Mouse (Mus musculus) 3T3-L1 (cell line): Measurements from ENCODE around the gene Foxe1.
A peak's percentile ranks its signal among the peaks of the same experiment; 100 is the strongest.

Experiments used
- DNase-seq: peaks from one replicate; pipeline ENCODE4 v3.0.0-alpha.2; 2015; ENCODE audit warnings: low read depth, low spot score

Foxe1 gene

GRCm38 (mm10) chr4:46343596-46344260 is at the start of gene Foxe1:
Gene Foxe1, plus strand, starts transcription at chr4:46343609.
- DNase-seq = no peak

GRCm38 (mm10) chr4:46304071-46304470 is 39.3 kb upstream of the Foxe1 start:
- DNase-seq = peak; percentile 90

DNA sequence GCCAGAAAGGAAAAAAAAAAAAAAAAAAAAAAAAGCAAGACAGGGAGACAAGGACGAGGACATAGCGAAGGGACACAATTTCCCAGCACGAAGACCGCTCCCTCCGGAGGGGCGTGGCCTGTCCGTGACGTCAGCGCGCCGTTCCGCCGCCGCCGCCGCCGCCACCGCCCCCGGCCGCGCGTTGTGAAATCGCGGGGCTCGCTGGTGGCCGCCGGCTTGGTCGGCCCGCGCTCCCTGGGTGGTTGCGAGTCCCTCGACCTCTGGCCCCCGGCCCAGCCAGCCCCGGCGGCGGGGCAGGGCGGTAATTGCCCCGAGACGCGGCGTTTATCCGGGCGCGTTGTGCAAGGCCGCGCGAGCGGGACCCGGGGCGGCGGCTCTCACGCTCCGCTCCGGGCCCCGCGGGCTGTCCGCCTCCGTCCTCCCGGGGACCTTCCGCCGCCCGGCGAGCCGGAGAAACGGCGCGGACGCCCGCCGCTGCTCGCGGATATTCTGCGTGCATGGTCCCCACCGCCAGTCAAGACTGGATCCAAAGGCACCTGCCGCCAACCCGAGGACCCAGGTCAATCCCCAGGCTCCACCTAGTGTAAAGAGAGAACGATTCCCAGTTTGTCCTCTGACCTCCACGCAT is 38.5 kb upstream of the Foxe1 start:
- DNase-seq = peak; percentile 62

- no peak for DNase-seq
Observed at GRCm38 (mm10) chr4:46305436-46305835, 38.0 kb upstream of the Foxe1 start.

- DNase-seq = peak; percentile 38
Observed at GRCm38 (mm10) chr4:46307341-46307740, 36.1 kb upstream of the Foxe1 start.

DNA sequence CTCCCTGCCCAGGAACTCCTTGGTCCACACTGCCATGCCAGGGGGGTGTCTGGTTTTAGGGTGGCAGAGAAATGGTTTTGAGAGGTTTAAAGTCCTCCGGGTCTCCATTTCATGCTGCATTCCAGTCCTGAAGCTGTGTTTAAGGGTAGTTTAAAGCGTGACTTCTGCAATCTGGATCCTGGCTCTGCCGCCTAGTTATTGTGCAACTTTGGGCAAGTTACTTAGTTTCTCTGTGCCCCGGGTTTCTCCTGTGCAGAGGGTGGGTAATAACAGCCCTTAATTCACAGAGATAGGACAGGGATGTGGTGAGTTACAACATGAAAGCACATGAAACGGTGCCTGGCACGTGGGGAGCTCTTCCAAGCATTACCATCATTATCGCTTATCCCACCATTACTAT is 35.5 kb upstream of the Foxe1 start:
- DNase-seq = no peak

DNA sequence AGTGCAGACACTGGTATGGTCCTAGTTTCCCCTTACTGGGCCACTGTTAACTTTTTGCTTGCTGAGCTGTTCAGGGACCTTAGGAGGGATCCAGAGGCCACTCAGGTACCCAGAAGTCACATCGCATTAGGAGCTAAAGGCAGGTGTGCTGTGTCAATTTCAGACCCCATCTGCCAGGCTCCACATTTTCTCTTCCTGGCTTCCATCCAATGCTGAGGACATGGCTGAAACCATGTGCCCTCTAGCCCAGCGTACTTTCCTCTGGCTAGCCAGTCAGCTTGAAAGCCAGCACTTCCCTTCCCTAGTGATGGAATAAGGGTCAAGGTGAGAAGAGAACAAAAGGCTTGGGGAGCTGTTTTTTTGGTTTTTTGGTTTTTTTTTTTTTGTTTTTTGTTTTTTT is 31.8 kb upstream of the Foxe1 start:
- DNase-seq = no peak

- no peak for DNase-seq
Observed at GRCm38 (mm10) chr4:46321730-46322389, 21.5 kb upstream of the Foxe1 start.

- DNase-seq = no peak
Observed at GRCm38 (mm10) chr4:46322715-46323114, 20.7 kb upstream of the Foxe1 start.

DNA sequence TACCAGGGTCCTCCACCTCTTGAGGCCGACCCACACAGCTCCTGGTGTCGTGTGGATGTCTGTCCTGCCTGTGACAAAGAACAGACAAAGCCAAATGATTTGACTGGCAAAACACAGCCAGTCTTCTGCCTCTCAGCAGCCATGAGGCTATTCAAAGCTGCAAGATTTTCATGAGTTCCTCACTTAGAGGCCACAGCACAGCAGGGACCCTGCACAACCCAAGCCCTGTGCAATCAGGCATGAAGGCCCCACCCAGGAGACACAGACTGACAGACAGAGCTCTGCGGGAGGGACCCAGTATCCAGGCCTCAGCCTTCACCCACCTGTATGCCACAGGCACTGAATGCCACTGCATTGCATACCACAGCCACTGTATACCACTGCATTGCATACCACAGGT is 14.5 kb upstream of the Foxe1 start:
- no peak for DNase-seq

GRCm38 (mm10) chr4:46335846-46336245 is 7.6 kb upstream of the Foxe1 start:
- DNase-seq = peak; percentile 20

DNA sequence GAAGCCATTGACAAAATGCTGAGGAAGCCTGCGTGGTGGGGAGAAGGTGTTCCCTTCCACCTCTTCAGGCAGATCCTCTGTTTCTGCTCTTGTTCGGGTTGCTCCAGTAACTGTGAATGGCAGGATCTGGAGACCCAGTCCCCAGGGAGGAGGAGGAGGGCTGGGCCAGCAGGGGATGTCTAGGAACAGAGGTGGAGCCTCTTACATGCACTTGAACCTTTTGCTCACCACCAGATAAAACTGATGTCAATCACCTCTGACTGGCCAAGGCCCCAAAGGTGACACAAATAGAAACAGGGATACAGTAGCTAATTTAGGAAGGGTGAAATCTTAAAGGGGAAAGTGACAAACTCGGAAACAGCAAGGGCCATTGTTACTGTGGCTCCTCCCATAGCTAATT is 5.4 kb upstream of the Foxe1 start:
- DNase-seq = no peak

DNA sequence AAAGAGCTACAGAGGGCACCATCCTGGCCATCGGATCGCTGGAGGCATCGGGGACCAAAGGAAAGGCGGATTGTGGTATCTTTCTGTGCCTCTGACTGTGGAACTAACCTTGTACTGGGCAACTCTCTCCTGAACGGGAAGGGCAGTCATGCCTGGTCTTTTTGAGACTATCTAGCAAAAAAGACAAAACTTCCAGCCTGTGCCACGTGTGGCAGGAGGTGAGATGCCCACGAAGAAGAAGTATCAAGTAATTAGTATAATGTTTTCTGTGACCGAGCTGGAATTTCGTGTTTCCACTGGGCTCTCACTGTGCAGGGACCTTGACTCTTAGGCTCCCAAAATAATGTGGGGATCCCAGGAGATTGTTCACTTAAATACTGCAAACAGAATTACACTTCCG is 4.4 kb upstream of the Foxe1 start:
- no peak for DNase-seq

GRCm38 (mm10) chr4:46339584-46339983 is 3.8 kb upstream of the Foxe1 start:
- DNase-seq = no peak

DNA sequence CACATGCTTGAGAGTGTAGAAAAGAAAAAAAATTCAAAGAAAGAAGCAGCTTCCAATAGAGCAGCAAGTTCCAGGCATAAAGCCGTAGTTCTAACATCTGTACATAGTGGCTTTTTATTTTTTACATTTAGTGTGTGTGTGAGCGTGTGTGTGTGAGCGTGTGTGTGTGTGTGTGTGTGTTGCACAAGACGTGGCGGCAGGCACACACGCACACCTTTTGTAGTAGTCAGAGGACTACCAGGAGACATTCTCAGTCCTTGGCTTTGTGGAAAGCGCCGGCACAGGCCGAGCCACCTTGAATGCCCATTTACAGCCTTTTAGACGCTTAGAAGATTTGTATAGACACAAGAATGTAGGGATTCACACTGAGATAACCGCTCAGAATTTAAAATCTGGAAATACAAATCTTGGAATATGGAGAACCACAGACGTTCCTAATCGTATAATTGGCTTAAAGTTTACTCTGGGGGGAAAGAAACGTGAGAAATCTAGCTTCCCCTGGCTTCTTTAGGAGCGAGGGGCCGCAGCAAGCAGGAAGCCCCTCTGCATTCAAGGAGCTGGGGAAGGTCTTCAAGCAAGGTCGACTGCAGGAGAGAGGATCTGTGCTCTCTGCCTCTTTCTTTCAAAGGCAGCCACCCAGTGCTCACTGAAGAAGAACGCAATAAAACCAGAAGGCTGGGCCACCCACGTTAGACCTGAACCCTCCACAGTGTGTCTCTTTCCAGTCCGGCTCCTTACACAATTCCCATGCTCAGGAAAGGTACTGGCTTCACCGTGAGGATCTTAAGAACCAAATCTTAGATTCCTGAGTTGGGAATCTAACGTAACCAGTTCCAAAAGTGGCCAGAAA is 1.4 kb upstream of the Foxe1 start:
- no peak for DNase-seq

- DNase-seq = no peak
Observed at GRCm38 (mm10) chr4:46342711-46343286, 610 bp upstream of the Foxe1 start.

- DNase-seq = no peak
Observed at GRCm38 (mm10) chr4:46344288-46344687, 879 bp downstream of the Foxe1 start.

GRCm38 (mm10) chr4:46345056-46345772 is 1.8 kb downstream of the Foxe1 start:
- DNase-seq = no peak

DNA sequence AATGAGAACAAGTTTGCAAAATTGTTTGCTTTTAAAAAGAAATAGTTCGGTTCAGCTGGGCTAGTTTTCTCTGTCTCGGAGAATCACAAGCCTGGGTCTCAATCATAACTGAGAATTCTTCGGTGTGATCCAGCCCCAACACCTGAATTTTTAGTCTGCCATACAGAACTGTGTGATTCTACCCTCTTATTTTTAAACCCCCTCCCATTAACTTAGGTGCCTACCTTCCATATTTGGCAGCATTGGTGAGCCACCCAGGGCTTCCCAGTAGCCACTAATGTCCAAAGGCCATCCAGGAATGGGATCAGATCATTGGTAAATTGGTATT is 2.3 kb downstream of the Foxe1 start:
- no peak for DNase-seq

DNA sequence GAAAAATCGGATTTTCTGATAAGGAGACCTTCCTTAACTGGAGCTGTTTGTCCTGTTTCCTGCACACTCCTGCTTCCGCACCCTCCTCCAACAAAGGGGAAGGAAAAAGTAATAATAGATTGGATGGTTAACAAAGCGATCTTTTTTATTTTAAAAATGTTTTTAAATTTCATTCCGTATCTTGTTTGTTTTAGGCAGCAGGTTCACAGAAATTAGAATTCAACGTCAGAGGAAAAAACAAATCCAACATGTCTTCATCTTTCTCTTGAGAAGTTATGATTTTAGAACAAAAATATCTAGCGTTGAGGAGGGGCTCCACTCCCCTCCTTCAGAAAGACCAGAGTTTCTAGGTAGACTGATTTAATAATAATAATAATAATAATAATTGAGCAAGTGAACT is 2.8 kb downstream of the Foxe1 start:
- DNase-seq = no peak

- no peak for DNase-seq
Observed at GRCm38 (mm10) chr4:46347141-46347540, 3.7 kb downstream of the Foxe1 start.
